Mouse (Mus musculus) brain, embryonic 14.5 days (tissue): ENCODE measurements at regions not wholly inside any gene's neighbourhood (a gene's known extent, or its start where the extent isn't known, plus 50 kb on each side); places are given as distances from the start of the nearest gene placed in this dataset.

Experiments
- CTCF ChIP-seq: fragments of 200-500 bp; IDR thresholded peaks from 2 replicates; pipeline ENCODE4 v1.5.1; 2012; ENCODE audit warnings: inconsistent platforms, mild to moderate bottlenecking, moderate library complexity, borderline replicate concordance; ENCODE audit not compliant: insufficient read depth, insufficient read length; ENCODE audit errors: extremely low read depth
- POLR2A ChIP-seq: fragments of 200-500 bp; IDR thresholded peaks from 2 replicates; pipeline ENCODE4 v1.6.1; 2012; ENCODE audit warnings: mild to moderate bottlenecking, inconsistent platforms, borderline replicate concordance; ENCODE audit not compliant: poor library complexity, insufficient read depth, insufficient read length, severe bottlenecking; ENCODE audit errors: extremely low read depth

GRCm38 (mm10) chr5:82312054-82312453, 1042.9 kb downstream of the Tecrl start:
- TF ChIP-seq CTCF (no peak), POLR2A (no peak)
